Mouse (Mus musculus) neural tube, embryonic 15.5 days (tissue): ENCODE data around the gene Pbrm1. TPM values are rescaled to one million over a fixed set of nuclear protein-coding genes. Genes with fewer than 3 reads are reported as not detected.

ENCODE experiments used
- ATAC-seq: fragments of 200-750 bp; cut with Nextera tagmentation; 2 replicates; pipeline ENCODE4 v1.8.0; 2017; ENCODE audit warnings: mild to moderate bottlenecking, moderate TSS enrichment, moderate library complexity; ENCODE audit not compliant: low FRiP score
- H3K27ac ChIP-seq: fragments of 300-500 bp; sonication (generic); replicated peaks from 2 replicates; pipeline ENCODE4 v1.5.1; 2015; ENCODE audit warnings: mild to moderate bottlenecking, inconsistent platforms
- H3K27me3 ChIP-seq: fragments of 300-500 bp; sonication (generic); replicated peaks from 2 replicates; pipeline ENCODE4 v1.6.1; 2015; ENCODE audit warnings: inconsistent platforms
- H3K36me3 ChIP-seq: fragments of 300-500 bp; sonication (generic); 2 replicates; pipeline ENCODE4 v1.6.1; 2015; ENCODE audit warnings: inconsistent platforms
- H3K4me1 ChIP-seq: fragments of 300-500 bp; sonication (generic); 2 replicates; pipeline ENCODE4 v1.6.1; 2015; ENCODE audit warnings: inconsistent platforms
- H3K4me2 ChIP-seq: fragments of 300-500 bp; sonication (generic); 2 replicates; pipeline ENCODE4 v1.6.1; 2015; ENCODE audit warnings: inconsistent platforms, mild to moderate bottlenecking, moderate library complexity
- H3K4me3 ChIP-seq: fragments of 300-500 bp; sonication (generic); replicated peaks from 2 replicates; pipeline ENCODE4 v1.5.1; 2015; ENCODE audit warnings: mild to moderate bottlenecking, inconsistent platforms
- H3K9ac ChIP-seq: fragments of 300-500 bp; sonication (generic); replicated peaks from 2 replicates; pipeline ENCODE4 v1.6.1; 2015; ENCODE audit warnings: mild to moderate bottlenecking, inconsistent platforms
- H3K9me3 ChIP-seq: fragments of 300-500 bp; sonication (generic); replicated peaks from 2 replicates; pipeline ENCODE4 v1.6.1; 2016; ENCODE audit warnings: inconsistent platforms
- WGBS: fragments of 180-500 bp; shearing (Covaris S2); methylation state at CpG from one replicate; pipeline ENCODE4 v1.1.7; 2015; ENCODE audit warnings: mixed read lengths; 5-methylcytosine and 5-hydroxymethylcytosine counted together
- polyA plus RNA-seq: library from polyadenylated mRNA; unstranded; fragments of >200 nt; fragmentation: Nextera tagmentation; extraction: Ambion mirVana; gene quantifications from 2 replicates; pipeline ENCODE4 v1.2.1, GENCODE M21; 2015

The Pbrm1 gene
- polyA plus RNA-seq, 1 experiment from 2014 or later, result 102 TPM

DNA sequence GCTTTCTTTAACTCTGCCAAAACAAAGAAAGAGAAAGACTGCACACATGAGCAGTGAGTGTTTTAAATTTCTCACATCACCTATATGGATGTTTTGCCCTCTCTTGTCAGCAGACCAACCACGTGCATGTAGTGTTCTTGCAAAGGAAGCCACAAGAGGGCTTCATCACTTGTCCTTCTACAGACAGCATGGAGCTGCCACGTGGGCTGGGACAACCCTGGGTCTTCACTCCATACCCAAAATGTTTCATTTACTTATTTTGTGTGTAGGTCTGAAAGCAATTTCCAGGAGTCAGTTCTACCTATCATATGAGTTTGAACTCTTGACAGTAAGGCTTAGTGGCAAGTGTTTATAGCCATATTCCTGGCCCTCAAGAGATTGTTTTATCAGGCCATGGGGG, 1.1 kb upstream of the Pbrm1 start:
- H3K4me2 ChIP-seq, result peak overlapping the region; percentile 91
- H3K27ac ChIP-seq, result no peak overlapping the region
- no peaks in the 10 kb centered on the region for H3K27me3 ChIP-seq
- H3K4me3 ChIP-seq, result peak overlapping the region; percentile 66
- H3K9me3 ChIP-seq, result no peaks in the 10 kb centered on the region
- 0% methylated on average over 2 of the region's 2 CpGs for WGBS
- peaks cover 42% of the 10 kb centered on the region for H3K36me3 ChIP-seq
- H3K9ac ChIP-seq, result peak overlapping the region; percentile 91
- peaks cover 29% of the 10 kb centered on the region for H3K4me1 ChIP-seq
- no peak for ATAC-seq

DNA sequence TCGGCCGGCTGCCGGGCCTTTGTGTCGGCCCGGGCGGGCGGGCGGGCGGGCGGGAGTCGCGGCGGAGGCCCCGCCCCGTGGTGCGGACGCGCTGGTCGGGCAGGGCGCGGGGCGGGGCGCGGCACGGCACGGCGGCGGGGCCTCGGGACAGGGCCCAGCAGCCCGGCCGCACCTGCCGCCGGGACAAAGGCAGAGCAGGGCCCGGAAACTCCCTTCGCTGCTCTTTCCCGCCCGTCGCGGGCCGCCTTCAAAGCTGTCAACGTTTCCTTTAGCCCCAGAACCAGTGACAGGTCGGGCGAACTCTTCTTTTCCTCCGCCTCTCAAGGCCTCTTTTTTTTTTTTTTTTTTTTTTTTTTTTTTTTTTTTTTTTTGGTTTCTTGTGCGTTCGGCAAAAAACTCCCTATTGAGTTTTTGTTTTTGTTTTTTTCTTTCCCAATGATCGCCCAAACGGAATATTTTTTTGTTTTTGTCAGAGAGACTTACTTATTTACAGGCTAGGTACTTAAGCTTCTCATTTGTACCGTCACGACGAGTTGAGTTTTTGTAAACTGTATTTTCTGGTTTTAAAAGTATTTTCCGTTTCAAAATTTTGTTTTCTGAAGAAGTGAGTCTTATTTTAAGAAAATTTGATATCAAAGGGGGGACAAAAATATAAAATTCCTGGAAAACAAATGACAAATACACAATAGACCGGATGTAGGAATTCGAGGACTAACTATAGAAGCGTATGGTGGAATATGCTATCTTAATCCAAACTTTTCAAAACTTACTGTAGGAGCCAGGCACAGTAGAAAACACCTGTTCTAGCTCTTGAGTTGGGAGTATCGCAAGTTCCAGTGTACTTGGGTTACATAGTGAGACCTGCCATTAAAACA, 630 bp downstream of the Pbrm1 start:
- Histone ChIP-seq H3K4me2 (peak overlapping the region; percentile 54), H3K4me3 (peak overlapping the region; percentile 66), H3K4me1 (peaks cover 29% of the 10 kb centered on the region), H3K27me3 (no peaks in the 10 kb centered on the region), H3K36me3 (peaks cover 31% of the 10 kb centered on the region), H3K27ac (peak overlapping the region; percentile 99), H3K9ac (peak overlapping the region; percentile 91), H3K9me3 (no peaks in the 10 kb centered on the region)
- ATAC-seq, result peak; percentile 95
- 8% methylated on average over 34 of the region's 56 CpGs for WGBS

DNA sequence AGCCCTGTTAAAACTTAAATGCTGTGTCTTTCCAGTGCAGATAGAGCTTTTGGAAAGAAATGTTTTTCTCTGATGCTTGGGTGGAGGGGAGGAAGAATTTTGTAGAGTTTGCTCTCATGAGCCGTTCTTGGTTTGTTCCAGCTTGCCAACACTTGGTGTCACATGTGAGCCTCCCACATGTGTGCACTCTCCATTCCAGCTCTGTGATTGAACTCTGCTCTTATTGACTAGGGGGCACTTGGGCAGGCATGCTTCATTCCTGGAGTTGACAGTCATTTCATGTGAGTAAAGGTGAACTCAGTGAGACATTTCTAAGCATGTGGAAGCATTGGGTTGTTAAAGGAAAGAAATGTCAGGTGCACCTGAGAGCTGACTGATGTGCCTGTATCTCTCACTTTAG, 3.6 kb downstream of the Pbrm1 start:
- WGBS, result 45% methylated on average over 1 of the region's 1 CpGs
- no peak for ATAC-seq
- Histone ChIP-seq H3K4me2 (no peak overlapping the region), H3K9ac (no peak overlapping the region), H3K4me1 (peaks cover 24% of the 10 kb centered on the region), H3K4me3 (no peak overlapping the region), H3K9me3 (no peaks in the 10 kb centered on the region), H3K36me3 (peaks cover 32% of the 10 kb centered on the region), H3K27me3 (no peaks in the 10 kb centered on the region), H3K27ac (no peak overlapping the region)

DNA sequence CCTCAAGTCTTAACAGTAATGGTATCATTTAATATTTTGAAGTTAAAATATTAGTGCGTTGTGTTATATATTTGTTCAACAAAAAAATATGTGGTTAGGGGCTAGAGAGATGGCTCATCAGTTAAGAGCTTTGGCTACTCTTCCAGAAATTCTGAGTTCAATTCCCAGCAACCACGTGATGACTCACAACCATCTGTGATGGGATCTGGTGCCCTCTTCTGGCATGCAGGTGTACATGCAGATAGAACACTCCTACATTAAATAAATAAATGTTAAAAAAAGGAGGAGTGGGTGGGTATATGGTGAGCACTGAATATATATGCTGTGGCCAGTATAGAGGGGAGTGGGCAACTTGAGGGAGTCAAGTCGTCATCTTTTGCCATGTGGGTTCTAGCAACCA, 6.8 kb downstream of the Pbrm1 start:
- H3K36me3 ChIP-seq, result peaks cover 47% of the 10 kb centered on the region
- H3K9ac ChIP-seq, result no peak overlapping the region
- no peaks in the 10 kb centered on the region for H3K27me3 ChIP-seq
- H3K4me3 ChIP-seq, result no peak overlapping the region
- WGBS, result 83% methylated on average over 3 of the region's 3 CpGs
- no peak for ATAC-seq
- H3K4me2 ChIP-seq, result no peak overlapping the region
- no peaks in the 10 kb centered on the region for H3K9me3 ChIP-seq
- peaks cover 5% of the 10 kb centered on the region for H3K4me1 ChIP-seq
- no peak overlapping the region for H3K27ac ChIP-seq

DNA sequence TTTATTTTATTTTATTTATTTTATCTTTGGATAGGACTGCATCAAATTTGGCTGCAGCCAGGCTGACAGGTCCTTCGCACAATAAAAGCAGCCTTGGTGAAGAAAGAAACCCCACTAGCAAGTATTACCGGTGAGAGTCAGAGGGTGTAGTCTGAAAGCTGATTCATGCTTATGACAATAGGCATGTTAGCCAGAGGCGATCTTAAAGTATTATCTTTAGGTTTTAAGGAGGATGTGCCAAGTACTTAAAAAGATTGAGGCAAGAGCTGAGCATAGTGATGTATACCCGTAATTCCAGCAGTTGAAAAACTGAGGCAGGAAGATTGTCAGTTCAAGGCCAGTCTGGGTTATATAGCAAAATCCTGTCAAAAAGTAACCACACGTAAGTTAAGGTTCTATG, 26.4 kb downstream of the Pbrm1 start:
- Histone ChIP-seq H3K4me2 (no peak overlapping the region), H3K36me3 (peaks cover 58% of the 10 kb centered on the region), H3K4me1 (no peaks in the 10 kb centered on the region), H3K27ac (no peak overlapping the region), H3K9me3 (no peaks in the 10 kb centered on the region), H3K9ac (no peak overlapping the region), H3K27me3 (no peaks in the 10 kb centered on the region), H3K4me3 (no peak overlapping the region)
- no peak for ATAC-seq
- 95% methylated on average over 5 of the region's 5 CpGs for WGBS

DNA sequence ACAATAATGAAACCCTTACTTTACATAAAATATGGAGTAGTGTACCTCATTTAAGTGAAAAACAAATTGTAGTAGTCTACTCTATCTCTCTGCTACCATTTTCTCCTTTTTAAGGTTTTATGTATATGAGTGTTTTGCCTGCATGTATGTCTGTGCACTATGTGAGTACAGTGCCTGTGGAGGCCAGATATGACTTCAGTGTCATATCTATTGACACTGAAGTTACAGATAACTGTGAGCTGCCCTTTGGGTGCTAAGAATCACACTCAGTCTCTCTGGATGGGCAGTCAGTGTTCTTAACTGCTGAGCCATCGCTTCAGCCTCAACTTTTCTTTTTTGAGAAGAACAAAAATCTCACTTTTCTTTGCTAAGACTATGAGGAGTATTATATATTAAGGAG, 26.9 kb downstream of the Pbrm1 start:
- Histone ChIP-seq H3K36me3 (peaks cover 63% of the 10 kb centered on the region), H3K9ac (no peak overlapping the region), H3K9me3 (no peaks in the 10 kb centered on the region), H3K4me1 (no peaks in the 10 kb centered on the region), H3K4me2 (no peak overlapping the region), H3K27me3 (no peaks in the 10 kb centered on the region), H3K27ac (no peak overlapping the region), H3K4me3 (no peak overlapping the region)
- no peak for ATAC-seq
- 100% methylated on average over 1 of the region's 1 CpGs for WGBS

DNA sequence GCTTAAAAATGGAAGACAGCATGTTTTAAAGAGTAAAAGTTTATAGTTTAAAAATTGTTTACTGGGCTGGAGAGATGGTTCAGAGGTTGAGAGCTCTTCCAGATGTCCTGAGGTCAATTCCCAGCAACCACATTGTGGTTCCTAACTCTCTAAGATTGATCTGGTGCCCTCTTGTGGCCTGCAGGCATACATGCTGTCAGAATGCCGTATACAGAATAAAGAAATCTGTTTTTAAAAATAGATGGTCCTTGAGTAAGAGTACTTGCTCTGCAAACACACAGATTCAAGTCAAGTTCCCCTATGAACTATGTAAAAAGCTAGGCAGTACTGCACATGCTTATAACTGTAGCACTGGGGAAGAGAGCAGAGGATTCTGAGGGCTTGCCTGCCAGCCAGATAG, 43.3 kb downstream of the Pbrm1 start:
- Histone ChIP-seq H3K36me3 (peaks cover 67% of the 10 kb centered on the region), H3K4me3 (no peak overlapping the region), H3K9me3 (no peaks in the 10 kb centered on the region), H3K27me3 (no peaks in the 10 kb centered on the region), H3K27ac (no peak overlapping the region), H3K4me1 (no peaks in the 10 kb centered on the region), H3K9ac (no peak overlapping the region), H3K4me2 (no peak overlapping the region)
- 94% methylated on average over 1 of the region's 1 CpGs for WGBS
- ATAC-seq, result no peak

DNA sequence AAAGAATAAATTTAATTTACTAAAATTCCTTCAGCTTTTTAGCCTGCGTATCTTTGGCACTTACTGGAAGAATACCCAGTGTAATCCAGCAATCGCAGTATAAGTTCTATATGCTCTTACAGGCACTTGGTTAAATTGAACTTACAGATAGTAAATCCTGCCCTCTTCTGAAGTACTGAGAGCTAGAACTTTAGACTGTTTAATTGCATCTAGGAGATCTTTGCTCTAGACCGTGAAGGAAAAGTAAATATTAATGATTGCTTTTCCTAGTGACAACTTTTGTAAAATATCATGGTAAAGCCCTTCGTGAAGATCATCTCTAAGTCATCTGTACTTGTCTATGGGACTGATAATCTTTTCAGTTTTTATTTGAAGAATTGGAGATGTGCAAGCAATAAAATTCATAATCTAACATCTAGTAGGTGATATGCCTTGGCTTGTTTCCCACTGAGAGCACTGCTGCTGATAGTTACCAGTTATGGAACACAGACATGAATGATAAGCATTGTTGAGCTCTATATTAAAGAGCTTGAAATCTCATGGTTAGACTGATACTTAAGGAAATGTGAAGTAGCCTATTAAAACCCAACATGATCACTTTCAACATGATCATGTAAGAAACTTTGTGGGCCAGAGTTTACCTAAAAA, 50.3 kb downstream of the Pbrm1 start:
- Histone ChIP-seq H3K4me2 (no peak overlapping the region), H3K4me1 (no peaks in the 10 kb centered on the region), H3K27me3 (no peaks in the 10 kb centered on the region), H3K4me3 (no peak overlapping the region), H3K9ac (no peak overlapping the region), H3K36me3 (peaks cover 57% of the 10 kb centered on the region), H3K9me3 (no peaks in the 10 kb centered on the region), H3K27ac (no peak overlapping the region)
- WGBS, result 96% methylated on average over 4 of the region's 4 CpGs
- no peak for ATAC-seq

DNA sequence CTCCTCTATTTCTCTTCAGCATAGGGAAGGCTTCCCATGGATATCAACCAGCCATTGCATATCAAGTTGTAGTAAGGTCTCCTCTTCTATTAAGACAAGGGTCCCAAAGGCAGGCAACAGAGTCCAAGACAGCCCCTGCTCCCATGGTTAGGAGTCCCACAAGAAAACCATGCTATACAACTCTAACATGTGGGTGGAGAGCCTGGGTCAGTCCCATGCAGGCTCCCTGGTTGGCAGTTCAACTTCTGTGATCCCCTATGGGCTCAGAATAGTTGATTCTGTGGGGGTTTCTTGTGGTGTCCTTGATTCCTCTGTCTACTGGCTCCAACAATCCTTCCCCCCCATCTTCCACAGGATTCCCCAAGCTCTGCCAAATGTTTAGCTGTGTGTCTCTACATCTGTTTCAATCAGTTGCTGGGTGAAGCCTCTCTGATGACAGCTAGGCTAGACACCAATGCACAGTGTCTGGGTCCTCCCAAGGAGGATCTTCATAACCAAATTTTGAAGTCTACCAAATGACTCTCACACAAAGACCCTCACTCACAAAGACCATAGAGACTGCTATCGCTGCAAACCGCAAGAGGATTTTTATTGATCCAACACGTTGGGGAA, 59.8 kb downstream of the Pbrm1 start:
- Histone ChIP-seq H3K4me2 (no peak overlapping the region), H3K36me3 (peaks cover 61% of the 10 kb centered on the region)
- no peak for ATAC-seq

DNA sequence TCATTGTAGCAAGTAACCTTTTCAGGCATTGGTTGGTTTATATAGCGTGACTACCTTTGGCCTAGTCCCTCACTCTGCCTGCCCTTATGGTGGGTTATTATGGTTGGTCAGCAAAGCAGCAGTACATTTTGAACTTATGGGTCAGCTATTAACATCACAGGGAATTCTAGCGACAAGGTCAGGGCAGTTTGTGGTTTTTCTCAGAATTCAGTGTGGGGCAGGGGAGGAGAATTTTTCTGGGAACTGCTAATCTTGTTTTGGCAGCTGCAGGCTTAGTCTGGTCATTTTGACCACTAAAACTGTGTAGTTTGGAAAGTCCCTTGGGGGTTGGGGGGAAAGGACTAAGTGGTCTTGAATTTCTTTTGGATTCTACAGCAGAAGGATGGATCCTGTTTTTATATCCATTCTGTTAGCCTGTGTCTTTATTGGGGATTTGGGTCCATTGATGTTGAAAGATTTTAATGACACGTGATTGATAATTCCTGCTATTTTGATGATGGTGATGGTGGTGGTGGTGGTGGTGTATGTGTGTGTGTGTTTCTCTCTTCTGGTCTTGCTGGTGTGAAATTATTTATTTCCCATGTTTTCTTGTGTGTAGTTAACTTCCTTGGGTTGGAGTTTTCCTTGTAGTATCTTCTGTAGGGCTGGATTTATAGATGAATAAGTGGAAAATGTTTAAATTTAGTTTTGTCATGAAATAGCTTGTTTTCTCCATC, 60.5 kb downstream of the Pbrm1 start:
- Histone ChIP-seq H3K4me2 (no peak overlapping the region), H3K36me3 (peaks cover 54% of the 10 kb centered on the region), H3K27ac (no peak overlapping the region), H3K4me1 (no peaks in the 10 kb centered on the region), H3K4me3 (no peak overlapping the region), H3K9me3 (no peaks in the 10 kb centered on the region), H3K9ac (no peak overlapping the region), H3K27me3 (no peaks in the 10 kb centered on the region)
- ATAC-seq, result no peak
- WGBS, result 98% methylated on average over 3 of the region's 3 CpGs

More for the DNA sequence above, 59.8 kb downstream of the Pbrm1 start:
- Histone ChIP-seq H3K4me3 (no peak overlapping the region), H3K9ac (no peak overlapping the region), H3K27me3 (no peaks in the 10 kb centered on the region), H3K4me1 (no peaks in the 10 kb centered on the region), H3K27ac (no peak overlapping the region), H3K9me3 (no peaks in the 10 kb centered on the region)
- 95% methylated on average over 3 of the region's 3 CpGs for WGBS

DNA sequence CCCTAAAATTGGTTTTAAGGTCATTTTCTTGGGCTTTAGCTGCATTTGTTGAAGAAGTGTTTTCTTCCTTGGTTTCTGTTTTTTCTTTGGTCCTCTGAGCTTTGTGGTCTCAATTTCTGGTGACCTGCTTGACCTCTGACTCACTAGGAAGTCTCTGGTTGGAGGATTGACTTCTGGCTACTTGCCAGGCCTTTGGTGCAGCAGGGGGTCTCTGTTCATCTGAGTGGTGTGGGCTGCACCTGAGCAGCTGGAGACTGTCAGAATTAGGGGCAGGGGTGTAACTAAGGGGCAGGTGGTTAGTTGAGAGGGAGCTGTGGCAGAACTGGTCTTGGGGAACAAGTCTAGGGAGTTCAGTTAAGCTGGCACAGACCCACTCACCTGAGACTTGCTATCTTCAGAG, 62.2 kb downstream of the Pbrm1 start:
- no peaks in the 10 kb centered on the region for H3K27me3 ChIP-seq
- ATAC-seq, result no peak
- peaks cover 49% of the 10 kb centered on the region for H3K36me3 ChIP-seq
- H3K9me3 ChIP-seq, result no peaks in the 10 kb centered on the region
- no peak overlapping the region for H3K4me3 ChIP-seq
- H3K4me1 ChIP-seq, result no peaks in the 10 kb centered on the region
- no peak overlapping the region for H3K4me2 ChIP-seq
- H3K9ac ChIP-seq, result no peak overlapping the region
- H3K27ac ChIP-seq, result no peak overlapping the region
